Mouse (Mus musculus): Measurements from ENCODE around the gene Kitl. TPM values are rescaled to one million over a fixed set of nuclear protein-coding genes. Genes with fewer than 3 reads are reported as not detected.
A peak's percentile ranks its signal among the peaks of the same experiment; 100 is the strongest.

Kitl gene
- polyA plus RNA-seq, 1 experiment from 2014 or later, result 22.2 TPM

DNA sequence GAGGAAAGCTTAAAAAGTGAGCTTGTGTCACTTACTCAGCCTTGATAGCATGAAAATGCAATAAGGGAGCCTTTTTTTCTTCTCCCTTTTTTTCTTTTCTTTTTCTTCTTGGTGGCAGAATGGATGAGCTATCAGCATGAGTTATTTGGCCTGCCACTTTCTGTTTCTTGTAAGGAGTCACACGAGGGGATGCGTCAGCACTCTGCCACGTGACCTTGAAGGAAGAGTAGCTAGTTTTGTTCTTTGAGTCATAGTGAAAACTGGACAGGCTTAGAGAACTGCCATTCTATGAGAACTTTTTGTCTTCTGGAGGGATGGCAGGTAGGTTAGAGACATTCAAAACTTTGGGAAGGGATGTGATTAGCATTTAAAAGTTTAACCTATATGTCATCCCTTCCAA, 17.1 kb downstream of the Kitl start:
- Histone ChIP-seq H3K27ac (replicated peaks; ENCODE audit: low read depth, low read length) (no peak overlapping the region), H3K4me1 (ENCODE audit: control insufficient read depth, insufficient read depth, low read length) (no peaks in the 10 kb centered on the region), H3K36me3 (ENCODE audit: control insufficient read depth, insufficient read depth, low read length) (no peaks in the 10 kb centered on the region), H3K4me2 (ENCODE audit: low read length) (no peak overlapping the region), H3K9ac (replicated peaks; ENCODE audit: low read length) (no peak overlapping the region), H3K4me3 (replicated peaks; ENCODE audit: low read depth, low read length) (no peak overlapping the region), H3K9me3 (ENCODE audit: control insufficient read depth, low read length) (no peaks in the 10 kb centered on the region), H3K27me3 (ENCODE audit: control insufficient read depth, insufficient read depth, low read length) (peaks cover 22% of the 10 kb centered on the region)
- no peak for ATAC-seq (ENCODE audit: low FRiP score, low TSS enrichment)
- no peak for DNase-seq
- WGBS, result 72% methylated on average over 3 of the region's 3 CpGs

DNA sequence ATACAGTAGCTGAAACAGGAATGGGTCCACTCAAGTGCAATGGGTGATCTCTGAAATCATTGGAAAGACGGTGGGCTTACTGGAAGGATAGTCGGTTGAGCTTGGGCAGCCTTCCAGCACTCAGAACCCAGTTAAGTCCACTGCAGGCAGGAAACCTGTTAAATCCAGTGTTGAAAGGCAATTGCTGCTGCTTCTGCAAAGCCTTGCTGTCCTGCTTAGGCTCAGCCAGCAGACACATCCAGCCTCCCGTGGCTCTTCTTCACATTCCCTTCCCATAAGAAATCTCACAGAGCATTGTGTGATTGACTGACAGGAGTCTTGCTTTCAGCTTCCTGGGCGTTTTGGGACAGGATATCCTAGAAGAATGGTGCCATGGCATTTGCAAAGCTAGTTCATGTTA, 20.6 kb downstream of the Kitl start:
- no peak for DNase-seq
- Histone ChIP-seq H3K4me3 (replicated peaks; ENCODE audit: low read depth, low read length) (no peak overlapping the region), H3K9me3 (ENCODE audit: control insufficient read depth, low read length) (no peaks in the 10 kb centered on the region), H3K9ac (replicated peaks; ENCODE audit: low read length) (no peak overlapping the region), H3K27ac (replicated peaks; ENCODE audit: low read depth, low read length) (no peak overlapping the region), H3K4me2 (ENCODE audit: low read length) (no peak overlapping the region), H3K4me1 (ENCODE audit: control insufficient read depth, insufficient read depth, low read length) (no peaks in the 10 kb centered on the region), H3K36me3 (ENCODE audit: control insufficient read depth, insufficient read depth, low read length) (no peaks in the 10 kb centered on the region), H3K27me3 (ENCODE audit: control insufficient read depth, insufficient read depth, low read length) (peaks cover 5% of the 10 kb centered on the region; the same call in 1 of the 2 replicates)
- ATAC-seq (ENCODE audit: low FRiP score, low TSS enrichment), result no peak
- 42% methylated on average over 4 of the region's 4 CpGs for WGBS

DNA sequence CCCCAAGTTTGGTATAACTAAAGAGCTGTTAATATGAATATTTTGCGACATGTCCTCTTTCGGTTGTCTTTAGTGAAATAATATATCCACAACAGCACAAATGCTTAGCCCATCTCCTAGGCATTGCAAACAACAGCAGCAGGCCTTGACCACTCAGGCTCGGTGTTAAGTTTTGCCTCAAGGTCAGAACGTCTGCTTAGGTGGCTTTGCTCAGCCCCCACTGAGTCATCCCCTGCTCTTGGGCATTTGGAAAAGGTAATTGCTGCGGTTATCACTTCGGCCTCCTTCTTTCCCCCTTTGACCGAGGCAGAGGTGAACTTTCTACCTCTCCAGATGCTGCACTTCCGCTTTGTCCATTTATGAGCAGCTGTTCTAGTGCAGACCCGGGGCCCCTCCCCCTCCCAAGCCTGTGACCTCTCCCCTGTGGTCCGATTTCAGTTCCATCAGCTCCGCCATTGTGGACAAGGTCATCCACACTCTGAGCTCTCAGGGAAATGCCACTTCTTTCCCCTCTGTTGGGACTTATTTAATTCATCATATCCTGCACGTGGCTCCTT, 23.0 kb downstream of the Kitl start:
- Histone ChIP-seq H3K36me3 (ENCODE audit: control insufficient read depth, insufficient read depth, low read length) (no peaks in the 10 kb centered on the region), H3K27me3 (ENCODE audit: control insufficient read depth, insufficient read depth, low read length) (0 out of 2 replicates have a peak, but pooled peaks cover 3% of the 10 kb centered on the region), H3K9me3 (ENCODE audit: control insufficient read depth, low read length) (no peaks in the 10 kb centered on the region), H3K4me2 (ENCODE audit: low read length) (no peak overlapping the region), H3K27ac (replicated peaks; ENCODE audit: low read depth, low read length) (no peak overlapping the region), H3K9ac (replicated peaks; ENCODE audit: low read length) (no peak overlapping the region), H3K4me1 (ENCODE audit: control insufficient read depth, insufficient read depth, low read length) (no peaks in the 10 kb centered on the region), H3K4me3 (replicated peaks; ENCODE audit: low read depth, low read length) (no peak overlapping the region)
- DNase-seq (no peak), ATAC-seq (ENCODE audit: low FRiP score, low TSS enrichment) (no peak)
- 83% methylated on average over 12 of the region's 12 CpGs for WGBS

DNA sequence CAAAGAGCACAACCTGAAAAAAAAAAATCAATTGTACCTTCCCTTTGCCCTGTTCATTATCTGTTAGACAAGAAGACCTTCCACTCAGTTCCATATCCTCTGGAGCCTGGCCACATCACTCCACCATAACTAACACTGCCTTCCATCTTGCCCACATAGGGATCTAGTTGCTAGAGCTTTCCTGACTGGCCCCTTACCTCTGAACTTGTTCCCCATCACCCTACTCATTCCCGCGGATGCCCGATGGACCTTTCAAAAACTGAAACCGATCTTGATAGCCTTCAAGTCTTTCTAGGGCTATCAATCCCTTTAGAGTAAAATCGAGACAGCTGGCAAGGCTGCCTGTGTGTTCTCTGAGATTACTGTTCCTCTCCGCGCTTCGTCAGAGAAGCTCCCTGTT, 23.6 kb downstream of the Kitl start:
- ATAC-seq (ENCODE audit: low FRiP score, low TSS enrichment) (no peak), DNase-seq (no peak)
- Histone ChIP-seq H3K4me3 (replicated peaks; ENCODE audit: low read depth, low read length) (no peak overlapping the region), H3K36me3 (ENCODE audit: control insufficient read depth, insufficient read depth, low read length) (no peaks in the 10 kb centered on the region), H3K4me1 (ENCODE audit: control insufficient read depth, insufficient read depth, low read length) (no peaks in the 10 kb centered on the region), H3K4me2 (ENCODE audit: low read length) (no peak overlapping the region), H3K9ac (replicated peaks; ENCODE audit: low read length) (no peak overlapping the region), H3K27me3 (ENCODE audit: control insufficient read depth, insufficient read depth, low read length) (0 out of 2 replicates have a peak, but pooled peaks cover under 1% of the 10 kb centered on the region), H3K27ac (replicated peaks; ENCODE audit: low read depth, low read length) (no peak overlapping the region), H3K9me3 (ENCODE audit: control insufficient read depth, low read length) (no peaks in the 10 kb centered on the region)
- WGBS, result 89% methylated on average over 8 of the region's 8 CpGs

DNA sequence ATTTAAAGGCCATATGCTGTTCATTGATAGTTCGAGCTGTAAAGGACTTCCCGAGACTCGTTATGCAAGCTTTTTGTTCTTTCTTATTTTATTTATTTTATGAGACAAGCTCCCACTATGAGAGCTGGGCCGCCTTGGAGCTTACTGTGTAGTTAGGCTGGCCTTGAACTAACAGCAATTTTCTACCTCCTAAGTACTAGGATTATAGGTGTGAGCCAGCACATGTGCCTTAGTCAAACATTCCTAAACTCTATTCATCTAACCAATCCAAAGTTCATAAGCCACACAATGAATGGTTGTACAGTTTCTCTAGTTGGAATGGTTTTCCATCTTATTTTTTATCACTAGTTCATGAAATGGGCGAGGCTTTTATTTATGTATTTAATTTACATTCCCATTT, 28.3 kb downstream of the Kitl start:
- DNase-seq (no peak), ATAC-seq (ENCODE audit: low FRiP score, low TSS enrichment) (no peak)
- Histone ChIP-seq H3K4me2 (ENCODE audit: low read length) (no peak overlapping the region), H3K36me3 (ENCODE audit: control insufficient read depth, insufficient read depth, low read length) (no peaks in the 10 kb centered on the region), H3K4me1 (ENCODE audit: control insufficient read depth, insufficient read depth, low read length) (no peaks in the 10 kb centered on the region), H3K27me3 (ENCODE audit: control insufficient read depth, insufficient read depth, low read length) (no peaks in the 10 kb centered on the region), H3K27ac (replicated peaks; ENCODE audit: low read depth, low read length) (no peak overlapping the region), H3K9me3 (ENCODE audit: control insufficient read depth, low read length) (no peaks in the 10 kb centered on the region), H3K4me3 (replicated peaks; ENCODE audit: low read depth, low read length) (no peak overlapping the region), H3K9ac (replicated peaks; ENCODE audit: low read length) (no peak overlapping the region)
- 93% methylated on average over 5 of the region's 5 CpGs for WGBS

DNA sequence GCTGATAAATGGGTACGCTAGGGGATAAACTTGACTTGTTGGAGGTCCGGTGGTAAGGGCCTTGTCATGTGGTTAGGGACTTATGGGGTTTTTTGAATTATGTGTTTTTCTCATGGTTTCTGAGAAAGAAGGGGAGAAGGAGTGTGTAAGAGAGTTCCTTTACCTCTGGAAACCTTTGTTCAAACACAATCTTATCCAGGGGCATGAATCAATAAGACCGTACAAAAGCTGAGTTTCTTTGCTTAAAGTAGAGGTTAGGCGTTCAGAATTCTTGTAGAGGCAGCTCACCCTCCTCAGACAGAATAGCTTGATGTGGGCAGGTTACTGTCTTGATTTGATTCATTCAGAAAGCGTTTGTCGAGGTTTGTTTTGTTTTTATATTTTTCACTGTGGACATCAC, 28.7 kb downstream of the Kitl start:
- Histone ChIP-seq H3K9ac (replicated peaks; ENCODE audit: low read length) (no peak overlapping the region), H3K9me3 (ENCODE audit: control insufficient read depth, low read length) (no peaks in the 10 kb centered on the region), H3K4me1 (ENCODE audit: control insufficient read depth, insufficient read depth, low read length) (no peaks in the 10 kb centered on the region), H3K4me3 (replicated peaks; ENCODE audit: low read depth, low read length) (no peak overlapping the region), H3K36me3 (ENCODE audit: control insufficient read depth, insufficient read depth, low read length) (no peaks in the 10 kb centered on the region), H3K4me2 (ENCODE audit: low read length) (no peak overlapping the region), H3K27ac (replicated peaks; ENCODE audit: low read depth, low read length) (no peak overlapping the region), H3K27me3 (ENCODE audit: control insufficient read depth, insufficient read depth, low read length) (no peaks in the 10 kb centered on the region)
- ATAC-seq (ENCODE audit: low FRiP score, low TSS enrichment), result no peak
- DNase-seq, result no peak
- 94% methylated on average over 6 of the region's 6 CpGs for WGBS

DNA sequence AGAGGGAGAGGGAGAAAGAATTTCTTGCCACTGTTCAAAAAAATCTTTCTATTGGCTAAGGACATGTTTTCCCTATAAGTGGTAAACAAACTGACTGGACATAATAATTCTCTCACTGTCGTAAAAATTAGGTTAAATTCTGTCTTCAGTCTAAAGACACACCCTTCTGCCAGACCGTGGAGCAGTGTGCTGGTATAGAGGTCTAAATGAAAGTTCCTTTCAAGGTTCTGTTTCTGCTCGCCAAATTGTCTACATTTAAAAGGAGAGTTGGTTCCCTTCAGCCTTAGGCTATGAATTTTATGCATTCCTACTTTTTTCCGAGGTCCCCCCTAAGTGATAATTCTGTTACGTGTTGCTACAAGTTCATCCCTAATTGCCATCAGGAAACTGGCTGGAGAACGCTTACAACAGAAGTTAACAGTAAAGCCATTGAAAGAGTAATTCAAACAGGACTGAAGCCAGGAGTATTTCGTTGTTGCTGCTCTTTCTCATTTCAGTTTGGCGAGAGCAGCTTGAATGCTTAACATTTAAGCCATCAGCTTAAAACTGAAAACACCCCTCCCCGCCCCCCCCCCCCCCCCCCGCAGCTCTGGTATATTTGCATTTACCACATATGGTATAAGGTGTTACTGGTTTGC, 35.8 kb downstream of the Kitl start:
- H3K9me3 ChIP-seq (ENCODE audit: control insufficient read depth, low read length), result no peaks in the 10 kb centered on the region
- 53% methylated on average over 10 of the region's 10 CpGs for WGBS
- ATAC-seq (ENCODE audit: low FRiP score, low TSS enrichment), result no peak
- H3K4me2 ChIP-seq (ENCODE audit: low read length), result no peak overlapping the region
- peak; percentile 18 for DNase-seq
- H3K4me1 ChIP-seq (ENCODE audit: control insufficient read depth, insufficient read depth, low read length), result no peaks in the 10 kb centered on the region
- no peak overlapping the region for H3K27ac ChIP-seq (replicated peaks; ENCODE audit: low read depth, low read length)
- no peak overlapping the region for H3K4me3 ChIP-seq (replicated peaks; ENCODE audit: low read depth, low read length)
- H3K9ac ChIP-seq (replicated peaks; ENCODE audit: low read length), result no peak overlapping the region
- no peaks in the 10 kb centered on the region for H3K36me3 ChIP-seq (ENCODE audit: control insufficient read depth, insufficient read depth, low read length)
- H3K27me3 ChIP-seq (ENCODE audit: control insufficient read depth, insufficient read depth, low read length), result no peaks in the 10 kb centered on the region

DNA sequence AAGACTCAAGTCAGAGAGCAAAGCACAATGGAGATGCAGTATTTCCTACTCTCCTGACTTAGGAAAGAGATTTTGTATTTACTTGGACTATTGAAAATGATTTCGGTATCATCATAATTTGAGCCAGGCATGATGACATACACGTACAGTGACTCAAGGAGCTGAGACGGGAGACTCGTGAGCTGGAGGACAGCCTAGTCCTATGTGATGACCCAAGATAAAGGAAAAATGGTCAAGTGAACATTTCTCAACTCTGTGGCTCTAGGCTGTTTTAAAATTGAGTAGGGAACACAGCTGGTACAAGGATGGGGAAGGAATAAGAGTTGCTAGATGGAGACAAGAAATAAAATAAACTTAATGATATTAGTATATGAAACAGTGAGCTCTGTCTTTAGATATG, 37.0 kb downstream of the Kitl start:
- no peak for ATAC-seq (ENCODE audit: low FRiP score, low TSS enrichment)
- no peaks in the 10 kb centered on the region for H3K9me3 ChIP-seq (ENCODE audit: control insufficient read depth, low read length)
- 93% methylated on average over 4 of the region's 4 CpGs for WGBS
- no peaks in the 10 kb centered on the region for H3K36me3 ChIP-seq (ENCODE audit: control insufficient read depth, insufficient read depth, low read length)
- H3K4me3 ChIP-seq (replicated peaks; ENCODE audit: low read depth, low read length), result no peak overlapping the region
- no peaks in the 10 kb centered on the region for H3K27me3 ChIP-seq (ENCODE audit: control insufficient read depth, insufficient read depth, low read length)
- DNase-seq, result no peak
- no peak overlapping the region for H3K27ac ChIP-seq (replicated peaks; ENCODE audit: low read depth, low read length)
- no peak overlapping the region for H3K4me2 ChIP-seq (ENCODE audit: low read length)
- H3K4me1 ChIP-seq (ENCODE audit: control insufficient read depth, insufficient read depth, low read length), result no peaks in the 10 kb centered on the region
- no peak overlapping the region for H3K9ac ChIP-seq (replicated peaks; ENCODE audit: low read length)

DNA sequence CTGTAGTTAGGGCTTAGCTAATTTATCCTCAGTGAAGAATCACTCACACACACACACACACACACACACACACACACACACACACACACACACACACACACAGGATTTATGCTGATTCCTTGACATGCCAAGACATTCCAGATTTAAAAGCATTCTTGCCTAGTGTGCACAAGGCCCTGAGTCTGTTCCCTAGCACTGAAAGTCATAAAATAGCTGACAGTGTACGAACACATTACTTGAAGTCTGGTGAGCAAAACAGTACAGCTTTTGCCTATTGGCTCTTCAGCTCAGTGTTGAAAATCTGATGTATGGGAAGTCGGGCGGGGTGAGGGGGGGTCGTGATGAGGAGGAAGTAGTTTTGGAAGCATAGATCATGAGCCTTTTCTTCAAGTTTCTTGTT, 37.5 kb downstream of the Kitl start:
- ATAC-seq (ENCODE audit: low FRiP score, low TSS enrichment), result no peak

More for the DNA sequence above, 37.5 kb downstream of the Kitl start:
- no peak overlapping the region for H3K4me3 ChIP-seq (replicated peaks; ENCODE audit: low read depth, low read length)
- H3K27ac ChIP-seq (replicated peaks; ENCODE audit: low read depth, low read length), result no peak overlapping the region
- H3K27me3 ChIP-seq (ENCODE audit: control insufficient read depth, insufficient read depth, low read length), result no peaks in the 10 kb centered on the region
- H3K4me1 ChIP-seq (ENCODE audit: control insufficient read depth, insufficient read depth, low read length), result no peaks in the 10 kb centered on the region
- no peak for DNase-seq
- H3K9ac ChIP-seq (replicated peaks; ENCODE audit: low read length), result no peak overlapping the region
- H3K4me2 ChIP-seq (ENCODE audit: low read length), result no peak overlapping the region
- H3K36me3 ChIP-seq (ENCODE audit: control insufficient read depth, insufficient read depth, low read length), result no peaks in the 10 kb centered on the region
- WGBS, result 92% methylated on average over 4 of the region's 4 CpGs
- H3K9me3 ChIP-seq (ENCODE audit: control insufficient read depth, low read length), result no peaks in the 10 kb centered on the region
